Mouse (Mus musculus): Measurements from ENCODE around the gene Atp2b4. TPM values are rescaled to one million over a fixed set of nuclear protein-coding genes. Genes with fewer than 3 reads are reported as not detected.
A peak's percentile ranks its signal among the peaks of the same experiment; 100 is the strongest.
"Not testable (repeated sequence)": the region's sequence is repeated elsewhere in the genome, so short reads cannot be mapped to it uniquely, and the experiment has no call there.

The Atp2b4 gene
- polyA plus RNA-seq, 1 experiment from 2014 or later: 24.5 TPM

DNA sequence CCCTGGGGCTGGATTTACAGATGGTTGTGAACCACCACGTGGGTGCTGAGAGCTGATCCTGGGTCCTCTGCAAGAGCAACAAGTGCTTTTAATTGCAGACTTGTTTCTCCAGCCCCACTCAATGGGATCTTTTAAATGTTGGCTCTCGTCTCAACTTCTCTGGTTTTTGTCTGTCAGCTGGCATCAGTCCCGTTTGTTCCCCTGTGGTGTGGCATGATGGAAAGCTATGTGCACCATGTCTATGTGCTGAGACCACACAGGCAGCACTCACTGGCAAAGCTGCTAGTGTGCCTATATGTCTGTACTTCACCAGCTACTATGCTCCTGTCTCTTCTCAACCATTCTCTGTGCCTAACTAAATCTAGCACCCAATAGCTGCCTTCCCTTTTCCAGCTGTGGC is 82.5 kb downstream of the Atp2b4 start:
- 78% methylated on average over 3 of the region's 3 CpGs for WGBS
- no peak for ATAC-seq (ENCODE audit: insufficient number of reproducible peaks, low FRiP score)

GRCm38 (mm10) chr1:133716464-133716863 is 84.4 kb downstream of the Atp2b4 start:
- Histone ChIP-seq H3K4me2 (no peak overlapping the region), H3K27me3 (replicated peaks) (no peaks in the 10 kb centered on the region), H3K36me3 (peaks cover 69% of the 10 kb centered on the region), H3K4me1 (replicated peaks) (peaks cover 4% of the 10 kb centered on the region; the same call in 1 of the 2 replicates), H3K27ac (ENCODE audit: poor library complexity, severe bottlenecking) (no peak overlapping the region), H3K9ac (no peak overlapping the region), H3K9me3 (replicated peaks) (no peaks in the 10 kb centered on the region), H3K4me3 (no peak overlapping the region)
- no peak for ATAC-seq (ENCODE audit: insufficient number of reproducible peaks, low FRiP score)
- WGBS: 21% methylated on average over 7 of the region's 7 CpGs

More for the DNA sequence above, 82.5 kb downstream of the Atp2b4 start:
- no peak overlapping the region for H3K4me2 ChIP-seq
- no peak overlapping the region for H3K27ac ChIP-seq (ENCODE audit: poor library complexity, severe bottlenecking)
- no peaks in the 10 kb centered on the region for H3K27me3 ChIP-seq (replicated peaks)
- no peaks in the 10 kb centered on the region for H3K9me3 ChIP-seq (replicated peaks)
- no peaks in the 10 kb centered on the region for H3K4me1 ChIP-seq (replicated peaks)
- no peak overlapping the region for H3K9ac ChIP-seq
- no peak overlapping the region for H3K4me3 ChIP-seq
- peaks cover 67% of the 10 kb centered on the region for H3K36me3 ChIP-seq

DNA sequence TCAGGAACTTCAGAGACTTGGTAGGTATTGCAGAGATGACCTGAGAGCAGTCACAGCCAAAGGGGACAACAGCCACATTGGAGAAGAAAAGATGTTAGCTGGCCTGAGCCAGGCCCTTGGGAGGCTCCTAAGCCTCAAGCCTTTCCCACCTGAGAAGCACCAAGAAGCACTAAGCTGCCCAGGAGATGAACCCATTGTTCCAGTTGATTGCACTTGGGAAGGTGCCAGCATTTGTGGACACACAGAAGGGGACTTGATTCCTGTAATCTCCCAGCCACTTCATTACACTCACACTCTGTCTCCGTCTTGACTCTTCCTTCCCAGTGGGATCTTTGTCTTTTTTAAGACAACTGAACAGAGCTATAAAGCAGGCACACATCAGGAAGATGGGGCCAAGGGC is 85.7 kb downstream of the Atp2b4 start:
- Histone ChIP-seq H3K4me1 (replicated peaks) (peaks cover 4% of the 10 kb centered on the region; the same call in 1 of the 2 replicates), H3K27me3 (replicated peaks) (no peaks in the 10 kb centered on the region), H3K36me3 (peaks cover 68% of the 10 kb centered on the region), H3K9ac (no peak overlapping the region), H3K4me3 (no peak overlapping the region), H3K9me3 (replicated peaks) (no peaks in the 10 kb centered on the region), H3K4me2 (no peak overlapping the region), H3K27ac (ENCODE audit: poor library complexity, severe bottlenecking) (no peak overlapping the region)
- no peak for ATAC-seq (ENCODE audit: insufficient number of reproducible peaks, low FRiP score)
- 73% methylated on average over 1 of the region's 1 CpGs for WGBS

- WGBS: 40% methylated on average over 2 of the region's 2 CpGs
Observed at GRCm38 (mm10) chr1:133713009-133713370, 87.9 kb downstream of the Atp2b4 start.

DNA sequence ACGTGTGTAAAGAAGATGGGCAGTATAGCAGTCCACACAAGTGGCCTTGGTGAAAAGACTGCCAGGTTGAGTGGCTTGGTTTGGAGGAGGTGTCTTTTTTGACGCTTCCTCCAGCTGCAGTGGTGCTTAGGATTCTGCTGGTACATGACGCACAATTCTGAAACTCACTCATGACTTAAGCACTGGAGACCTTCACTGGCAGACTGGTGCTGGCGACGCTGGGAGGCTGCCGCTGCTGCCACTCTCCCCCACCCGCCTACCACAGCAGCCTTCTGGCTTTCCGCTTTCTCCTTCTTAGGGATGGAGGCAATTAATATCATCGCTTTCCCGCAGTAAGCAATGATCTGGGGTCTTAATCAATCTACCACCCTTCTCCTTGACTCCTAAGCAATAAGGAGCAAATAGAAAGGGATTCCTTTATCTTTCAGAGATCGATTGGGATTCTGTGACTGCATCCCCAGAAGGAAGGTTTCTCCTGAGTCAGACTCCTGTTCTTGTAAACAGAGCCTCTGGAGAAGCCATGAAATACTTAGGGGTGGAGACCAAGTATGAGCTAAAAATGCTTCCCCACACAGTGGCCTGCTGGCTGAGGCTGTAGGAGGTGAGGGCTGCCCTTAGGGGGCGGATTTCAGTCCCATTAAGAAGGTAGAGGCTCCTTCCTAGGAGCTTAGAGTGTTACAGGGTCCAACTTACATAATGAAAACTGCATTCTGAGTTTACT is 88.4 kb downstream of the Atp2b4 start:
- H3K36me3 ChIP-seq: peaks cover 66% of the 10 kb centered on the region

More at GRCm38 (mm10) chr1:133713009-133713370, 87.9 kb downstream of the Atp2b4 start:
- Histone ChIP-seq H3K36me3 (peaks cover 64% of the 10 kb centered on the region), H3K4me3 (no peak overlapping the region), H3K9ac (no peak overlapping the region), H3K9me3 (replicated peaks) (no peaks in the 10 kb centered on the region), H3K27ac (ENCODE audit: poor library complexity, severe bottlenecking) (no peak overlapping the region), H3K4me2 (no peak overlapping the region), H3K27me3 (replicated peaks) (no peaks in the 10 kb centered on the region), H3K4me1 (replicated peaks) (peaks cover 4% of the 10 kb centered on the region; the same call in 1 of the 2 replicates)
- ATAC-seq (ENCODE audit: insufficient number of reproducible peaks, low FRiP score): no peak

DNA sequence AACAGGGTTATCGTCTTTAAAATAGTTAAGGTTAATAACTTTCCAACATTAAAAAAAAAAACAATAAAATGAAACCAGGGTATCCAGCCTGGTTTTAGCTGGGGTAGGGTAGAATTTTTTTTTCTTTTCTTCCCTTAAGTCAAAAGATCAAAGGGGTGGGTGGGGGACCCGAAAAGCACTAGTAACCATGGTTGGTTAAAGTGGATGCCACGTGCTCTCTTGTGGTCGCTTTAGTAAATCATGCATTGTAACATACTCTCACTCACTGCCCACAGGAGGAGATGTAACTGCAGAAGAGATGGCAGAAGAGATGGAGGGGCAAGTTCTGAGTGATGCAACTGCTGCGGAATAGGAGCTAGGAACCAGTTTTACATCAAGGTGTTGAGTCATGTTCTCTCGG is 89.5 kb downstream of the Atp2b4 start:
- Histone ChIP-seq H3K36me3 (peaks cover 67% of the 10 kb centered on the region), H3K9me3 (replicated peaks) (no peaks in the 10 kb centered on the region), H3K27ac (ENCODE audit: poor library complexity, severe bottlenecking) (no peak overlapping the region), H3K4me3 (no peak overlapping the region), H3K4me1 (replicated peaks) (peaks cover 4% of the 10 kb centered on the region; the same call in 1 of the 2 replicates), H3K4me2 (no peak overlapping the region), H3K9ac (no peak overlapping the region), H3K27me3 (replicated peaks) (no peaks in the 10 kb centered on the region)
- no peak for ATAC-seq (ENCODE audit: insufficient number of reproducible peaks, low FRiP score)
- 69% methylated on average over 6 of the region's 6 CpGs for WGBS

More for the DNA sequence above, 88.4 kb downstream of the Atp2b4 start:
- no peak overlapping the region for H3K9ac ChIP-seq
- H3K27me3 ChIP-seq (replicated peaks): no peaks in the 10 kb centered on the region
- no peak for ATAC-seq (ENCODE audit: insufficient number of reproducible peaks, low FRiP score)
- no peaks in the 10 kb centered on the region for H3K9me3 ChIP-seq (replicated peaks)
- 63% methylated on average over 12 of the region's 12 CpGs for WGBS
- no peak overlapping the region for H3K4me3 ChIP-seq
- H3K4me2 ChIP-seq: no peak overlapping the region
- H3K4me1 ChIP-seq (replicated peaks): peaks cover 4% of the 10 kb centered on the region; the same call in 1 of the 2 replicates
- H3K27ac ChIP-seq (ENCODE audit: poor library complexity, severe bottlenecking): no peak overlapping the region

DNA sequence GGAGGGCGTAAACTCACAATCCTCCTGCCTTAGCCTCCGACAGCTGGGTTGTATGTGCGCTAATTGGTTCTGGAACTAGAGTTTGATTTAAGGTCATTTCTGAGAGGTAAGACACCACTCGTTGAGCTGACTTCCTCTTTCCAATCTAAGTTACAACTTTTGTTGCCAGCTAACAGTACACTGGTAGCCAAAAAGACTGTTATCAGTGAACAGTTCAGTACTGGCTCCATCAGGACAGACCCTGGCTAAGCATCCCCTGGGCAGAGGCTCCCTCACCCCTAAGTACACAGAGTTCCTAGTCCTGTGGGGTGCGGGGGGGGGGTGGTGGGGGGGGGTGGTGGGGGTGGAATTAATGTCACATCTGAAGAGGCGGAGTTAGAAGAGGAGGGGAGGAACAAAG is 89.9 kb downstream of the Atp2b4 start:
- 72% methylated on average over 6 of the region's 6 CpGs for WGBS
- no peak for ATAC-seq (ENCODE audit: insufficient number of reproducible peaks, low FRiP score)
- no peak overlapping the region for H3K4me3 ChIP-seq
- H3K27me3 ChIP-seq (replicated peaks): no peaks in the 10 kb centered on the region
- no peak overlapping the region for H3K4me2 ChIP-seq
- H3K9ac ChIP-seq: no peak overlapping the region
- H3K9me3 ChIP-seq (replicated peaks): no peaks in the 10 kb centered on the region
- peaks cover 4% of the 10 kb centered on the region; the same call in 1 of the 2 replicates for H3K4me1 ChIP-seq (replicated peaks)
- no peak overlapping the region for H3K27ac ChIP-seq (ENCODE audit: poor library complexity, severe bottlenecking)
- peaks cover 72% of the 10 kb centered on the region for H3K36me3 ChIP-seq

GRCm38 (mm10) chr1:133709292-133709691 is 91.5 kb downstream of the Atp2b4 start:
- no peak overlapping the region for H3K9ac ChIP-seq
- H3K9me3 ChIP-seq (replicated peaks): no peaks in the 10 kb centered on the region
- H3K4me1 ChIP-seq (replicated peaks): peaks cover 4% of the 10 kb centered on the region; the same call in 1 of the 2 replicates
- H3K27ac ChIP-seq (ENCODE audit: poor library complexity, severe bottlenecking): no peak overlapping the region
- H3K4me2 ChIP-seq: no peak overlapping the region
- 84% methylated on average over 3 of the region's 3 CpGs for WGBS
- ATAC-seq (ENCODE audit: insufficient number of reproducible peaks, low FRiP score): no peak
- no peaks in the 10 kb centered on the region for H3K27me3 ChIP-seq (replicated peaks)
- peaks cover 72% of the 10 kb centered on the region for H3K36me3 ChIP-seq
- no peak overlapping the region for H3K4me3 ChIP-seq

- not testable (repeated sequence) for H3K27me3 ChIP-seq (replicated peaks); H3K9me3 ChIP-seq (replicated peaks); H3K4me3 ChIP-seq; ATAC-seq (ENCODE audit: insufficient number of reproducible peaks, low FRiP score); H3K4me2 ChIP-seq; H3K27ac ChIP-seq (ENCODE audit: poor library complexity, severe bottlenecking); H3K4me1 ChIP-seq (replicated peaks); H3K9ac ChIP-seq
- WGBS: 22% methylated on average over 1 of the region's 2 CpGs
- H3K36me3 ChIP-seq: peaks cover 33% of the 10 kb centered on the region
Observed at GRCm38 (mm10) chr1:133701824-133702223, 99.0 kb downstream of the Atp2b4 start.

DNA sequence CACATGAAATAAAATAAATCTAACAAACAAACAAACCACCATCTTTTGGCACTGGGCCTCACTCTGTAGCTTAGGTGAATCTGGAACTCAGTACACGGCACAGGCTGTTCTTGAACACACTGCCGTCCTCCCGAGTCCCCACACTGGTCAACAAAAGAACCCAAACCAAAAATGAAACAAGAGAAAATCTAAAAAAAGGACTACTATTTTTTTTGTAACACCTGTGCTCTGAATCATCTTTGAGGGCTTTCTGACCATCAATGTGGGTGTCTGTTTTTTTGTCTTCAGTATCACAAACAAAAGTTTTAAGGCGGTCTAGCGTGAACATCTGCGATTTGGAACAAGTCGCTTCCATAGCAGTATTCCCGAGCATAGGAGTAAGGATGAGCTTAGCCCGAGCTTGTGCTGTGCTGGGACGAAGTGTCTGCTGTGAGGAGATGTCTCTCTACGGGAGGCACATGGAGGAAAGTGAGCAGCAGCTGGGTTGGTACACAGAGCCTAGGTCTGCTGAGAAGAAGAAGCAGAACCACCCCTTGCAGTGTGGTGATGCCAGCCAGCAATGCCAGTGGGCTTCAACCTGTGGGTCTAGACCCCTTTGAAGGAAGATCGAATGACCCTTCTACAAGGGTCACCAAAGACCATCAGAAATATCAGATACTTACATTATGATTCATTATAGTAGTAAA is 102.8 kb downstream of the Atp2b4 start:
- Histone ChIP-seq H3K27me3 (replicated peaks) (no peaks in the 10 kb centered on the region), H3K27ac (ENCODE audit: poor library complexity, severe bottlenecking) (no peak overlapping the region), H3K4me1 (replicated peaks) (peaks cover 38% of the 10 kb centered on the region), H3K36me3 (peaks cover 3% of the 10 kb centered on the region; the same call in 1 of the 2 replicates), H3K4me2 (no peak overlapping the region), H3K9me3 (replicated peaks) (no peaks in the 10 kb centered on the region), H3K4me3 (no peak overlapping the region), H3K9ac (no peak overlapping the region)
- WGBS: 92% methylated on average over 12 of the region's 12 CpGs
- ATAC-seq (ENCODE audit: insufficient number of reproducible peaks, low FRiP score): no peak

- WGBS: 39% methylated on average over 7 of the region's 7 CpGs
- Histone ChIP-seq H3K27me3 (replicated peaks) (no peaks in the 10 kb centered on the region), H3K9ac (no peak overlapping the region)
Observed at GRCm38 (mm10) chr1:133695901-133696300, 104.9 kb downstream of the Atp2b4 start.

More at GRCm38 (mm10) chr1:133695901-133696300, 104.9 kb downstream of the Atp2b4 start:
- 0 out of 2 replicates have a peak, but pooled peaks cover 2% of the 10 kb centered on the region for H3K36me3 ChIP-seq
- ATAC-seq (ENCODE audit: insufficient number of reproducible peaks, low FRiP score): peak; percentile 56; the same call in 1 of the 2 replicates
- H3K4me1 ChIP-seq (replicated peaks): peaks cover 48% of the 10 kb centered on the region
- no peak overlapping the region for H3K4me3 ChIP-seq
- H3K9me3 ChIP-seq (replicated peaks): no peaks in the 10 kb centered on the region
- H3K27ac ChIP-seq (ENCODE audit: poor library complexity, severe bottlenecking): peak overlapping the region; percentile 92
- H3K4me2 ChIP-seq: no peak overlapping the region

Data from heart, embryonic 12.5 days (tissue).